Mouse (Mus musculus) embryonic facial prominence, embryonic 15.5 days (tissue): ENCODE results near the gene Gstp2. TPM values are rescaled to one million over a fixed set of nuclear protein-coding genes. Genes with fewer than 3 reads are reported as not detected.
"Not testable (repeated sequence)": the region's sequence is repeated elsewhere in the genome, so short reads cannot be mapped to it uniquely, and the experiment has no call there.

Experiments
- ATAC-seq: fragments of 200-750 bp; cut with Nextera tagmentation; 2 replicates; pipeline ENCODE4 v1.8.0; 2017; ENCODE audit warnings: low read depth, moderate TSS enrichment; ENCODE audit not compliant: insufficient number of reproducible peaks, low FRiP score, low TSS enrichment
- H3K27ac ChIP-seq: fragments of 300-500 bp; sonication (generic); replicated peaks from 2 replicates; pipeline ENCODE4 v1.5.1; 2015; ENCODE audit warnings: mild to moderate bottlenecking, inconsistent platforms
- H3K27me3 ChIP-seq: fragments of 300-500 bp; sonication (generic); 2 replicates; pipeline ENCODE4 v1.6.1; 2015; ENCODE audit warnings: inconsistent platforms
- H3K36me3 ChIP-seq: fragments of 300-500 bp; sonication (generic); 2 replicates; pipeline ENCODE4 v1.6.1; 2015; ENCODE audit warnings: mild to moderate bottlenecking, inconsistent platforms
- H3K4me1 ChIP-seq: fragments of 300-500 bp; sonication (generic); 2 replicates; pipeline ENCODE4 v1.6.1; 2015; ENCODE audit warnings: inconsistent platforms
- H3K4me2 ChIP-seq: fragments of 300-500 bp; sonication (generic); replicated peaks from 2 replicates; pipeline ENCODE4 v1.6.1; 2015; ENCODE audit warnings: mild to moderate bottlenecking, inconsistent platforms
- H3K4me3 ChIP-seq: fragments of 300-500 bp; sonication (generic); replicated peaks from 2 replicates; pipeline ENCODE4 v1.5.1; 2015; ENCODE audit warnings: mild to moderate bottlenecking, inconsistent platforms
- H3K9ac ChIP-seq: fragments of 300-500 bp; sonication (generic); 2 replicates; pipeline ENCODE4 v1.6.1; 2015; ENCODE audit warnings: inconsistent platforms
- H3K9me3 ChIP-seq: fragments of 300-500 bp; sonication (generic); replicated peaks from 2 replicates; pipeline ENCODE4 v1.6.1; 2016; ENCODE audit warnings: inconsistent platforms
- WGBS: fragments of 180-500 bp; shearing (Covaris S2); methylation state at CpG from one replicate; pipeline ENCODE4 v1.1.7; 2015; 5-methylcytosine and 5-hydroxymethylcytosine counted together
- polyA plus RNA-seq: library from polyadenylated mRNA; unstranded; fragments of >200 nt; fragmentation: Nextera tagmentation; extraction: Ambion mirVana; gene quantifications from 2 replicates; pipeline ENCODE4 v1.2.1, GENCODE M21; 2015

Gstp2 gene
- polyA plus RNA-seq, 1 experiment from 2014 or later, result 3.7 TPM

DNA sequence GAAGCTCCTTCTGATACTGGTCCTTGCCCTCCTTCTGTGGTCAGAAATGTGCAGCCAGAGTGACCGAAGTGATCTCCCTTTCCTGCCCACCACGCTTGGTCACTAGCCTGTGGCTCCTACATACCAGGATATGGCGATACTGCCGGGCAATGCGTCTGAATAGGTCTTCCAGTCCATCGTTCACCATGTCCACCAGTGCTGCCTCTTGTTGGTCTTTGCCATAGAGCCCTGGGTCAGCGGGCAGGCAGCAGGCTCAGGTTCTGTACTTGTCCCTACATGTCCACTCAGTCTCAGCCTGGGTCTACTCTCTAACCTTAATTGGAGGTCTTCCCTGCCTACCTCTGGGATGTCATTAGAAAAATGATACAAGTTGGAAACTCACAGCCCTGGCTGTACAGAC, 12.1 kb upstream of the Gstp2 start:
- H3K4me2 ChIP-seq, result no peak overlapping the region
- no peak overlapping the region for H3K4me3 ChIP-seq
- no peaks in the 10 kb centered on the region for H3K36me3 ChIP-seq
- H3K27me3 ChIP-seq, result no peaks in the 10 kb centered on the region
- H3K27ac ChIP-seq, result no peak overlapping the region
- ATAC-seq, result no peak
- H3K4me1 ChIP-seq, result peaks cover 16% of the 10 kb centered on the region
- 88% methylated on average over 7 of the region's 7 CpGs for WGBS
- H3K9me3 ChIP-seq, result no peaks in the 10 kb centered on the region
- no peak overlapping the region for H3K9ac ChIP-seq

DNA sequence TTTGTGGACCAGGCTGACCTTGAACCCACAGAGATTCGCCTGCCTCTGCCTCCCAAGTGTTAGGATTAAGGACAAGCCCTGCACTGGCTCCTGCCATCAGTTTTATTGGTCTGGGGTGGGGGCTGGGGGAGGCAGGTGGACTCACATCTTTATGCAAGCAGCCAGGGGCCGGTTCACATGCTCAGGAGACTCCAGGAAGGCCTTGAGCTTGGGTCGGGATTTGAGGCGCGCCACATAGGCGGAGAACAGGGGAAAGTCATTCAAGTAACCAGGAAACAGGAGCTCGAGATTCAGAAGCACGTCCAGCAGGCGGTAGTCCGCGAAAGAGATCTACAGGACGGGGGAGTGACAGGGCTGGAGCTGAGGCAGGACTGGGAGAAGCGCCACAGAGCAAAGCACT, 11.6 kb upstream of the Gstp2 start:
- H3K9ac ChIP-seq, result no peak overlapping the region
- no peaks in the 10 kb centered on the region for H3K9me3 ChIP-seq
- no peak overlapping the region for H3K4me3 ChIP-seq
- no peak overlapping the region for H3K4me2 ChIP-seq
- no peaks in the 10 kb centered on the region for H3K27me3 ChIP-seq
- H3K4me1 ChIP-seq, result peaks cover 16% of the 10 kb centered on the region
- 84% methylated on average over 13 of the region's 13 CpGs for WGBS
- no peaks in the 10 kb centered on the region for H3K36me3 ChIP-seq
- ATAC-seq, result no peak
- H3K27ac ChIP-seq, result no peak overlapping the region

DNA sequence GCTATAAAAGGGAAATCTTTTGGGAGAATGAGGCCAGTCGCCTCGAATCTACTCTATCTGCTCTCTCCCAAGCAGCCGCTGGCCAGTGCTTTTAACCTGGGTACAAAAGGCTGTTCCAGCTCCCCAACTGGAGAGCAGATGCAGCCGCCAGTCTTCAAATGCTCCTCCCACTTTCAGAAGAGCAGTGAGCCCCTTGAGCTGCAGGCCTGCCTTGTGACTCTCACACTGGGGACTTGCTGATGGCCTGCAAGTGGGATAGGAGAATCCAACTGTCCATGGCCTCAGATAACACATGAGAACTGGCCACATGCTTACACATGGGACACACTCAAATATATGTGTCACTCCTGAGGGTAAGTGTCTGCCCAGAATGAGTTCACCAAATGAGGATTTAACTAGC, 10.9 kb upstream of the Gstp2 start:
- no peak for ATAC-seq
- 42% methylated on average over 4 of the region's 4 CpGs for WGBS
- Histone ChIP-seq H3K4me3 (no peak overlapping the region), H3K9ac (no peak overlapping the region), H3K27ac (no peak overlapping the region), H3K4me1 (peaks cover 16% of the 10 kb centered on the region), H3K9me3 (no peaks in the 10 kb centered on the region), H3K36me3 (no peaks in the 10 kb centered on the region), H3K4me2 (no peak overlapping the region), H3K27me3 (no peaks in the 10 kb centered on the region)

DNA sequence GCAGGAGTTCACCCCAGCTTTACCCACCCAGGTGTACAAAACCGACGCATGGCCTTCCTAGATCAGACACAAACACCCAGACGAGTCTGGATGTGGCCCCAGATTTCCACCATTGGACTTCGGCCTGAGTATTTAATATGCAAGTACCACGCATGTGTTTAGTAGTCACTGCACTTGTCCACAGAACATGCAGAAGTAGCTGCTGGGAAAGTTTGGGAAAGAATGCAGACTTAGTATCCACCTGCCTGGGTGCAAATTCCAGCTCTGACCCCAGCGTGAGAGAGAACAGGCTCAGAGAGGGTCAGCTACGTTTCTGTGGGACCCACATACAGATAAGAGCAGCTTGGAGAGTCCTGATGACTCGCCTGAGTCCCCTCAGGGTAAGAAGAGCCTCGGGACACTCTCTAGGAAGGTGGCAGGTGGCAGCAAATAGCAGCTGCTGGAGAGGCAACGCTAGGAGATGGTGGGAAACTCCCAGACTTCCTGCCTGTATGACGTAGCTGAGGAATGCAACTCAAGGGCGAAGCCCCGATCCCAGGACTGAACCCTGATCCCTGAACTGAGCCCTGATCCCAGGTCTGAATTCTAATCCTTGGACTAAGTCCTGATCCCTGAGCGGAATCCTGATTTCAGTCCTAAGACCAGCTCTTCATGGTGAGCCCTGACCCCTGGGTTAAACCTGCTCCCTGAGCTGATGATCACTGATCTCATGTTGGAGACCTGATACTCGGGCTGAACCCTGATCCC, 10.3 kb upstream of the Gstp2 start:
- H3K4me3 ChIP-seq, result no peak overlapping the region
- no peak overlapping the region for H3K4me2 ChIP-seq
- no peak overlapping the region for H3K9ac ChIP-seq
- H3K9me3 ChIP-seq, result no peaks in the 10 kb centered on the region
- ATAC-seq, result no peak
- H3K27me3 ChIP-seq, result no peaks in the 10 kb centered on the region
- H3K4me1 ChIP-seq, result peaks cover 16% of the 10 kb centered on the region
- WGBS, result 44% methylated on average over 15 of the region's 15 CpGs
- H3K36me3 ChIP-seq, result no peaks in the 10 kb centered on the region
- no peak overlapping the region for H3K27ac ChIP-seq

DNA sequence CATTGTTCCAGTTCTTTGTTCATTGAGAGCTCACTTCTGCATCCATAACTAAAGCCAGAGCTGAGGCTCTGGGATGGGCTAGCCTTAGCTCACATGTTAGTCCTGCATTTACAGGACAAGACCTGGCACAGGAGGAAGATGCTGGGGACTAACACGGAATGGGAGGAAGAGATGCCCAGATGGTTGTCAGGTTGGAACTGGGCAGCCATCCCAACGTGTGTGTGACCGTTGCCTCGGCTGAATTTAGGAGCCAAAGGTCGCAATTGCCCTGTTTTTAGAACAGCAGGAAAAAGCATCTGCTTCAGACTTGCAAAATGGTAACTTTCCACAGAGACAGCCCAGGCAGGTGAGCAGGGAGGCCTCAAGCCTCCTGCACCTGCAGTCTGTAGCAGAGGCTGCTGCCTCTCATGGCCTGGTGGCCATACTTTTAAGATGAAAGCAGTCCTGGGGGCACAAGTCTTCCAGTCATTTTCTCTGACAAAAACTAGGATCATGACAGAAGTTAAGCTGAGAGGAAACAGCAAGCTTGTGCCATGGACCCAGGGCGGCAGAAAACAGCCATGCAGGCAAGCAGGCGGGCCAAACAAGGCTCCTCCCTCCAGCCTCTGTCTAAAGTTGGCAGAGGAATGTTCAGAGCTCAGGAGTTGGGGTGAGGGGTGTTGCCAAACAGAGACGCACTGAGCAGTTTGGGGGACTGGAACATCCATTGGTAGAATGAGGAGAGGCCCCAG, 9.6 kb upstream of the Gstp2 start:
- Histone ChIP-seq H3K9ac (no peak overlapping the region), H3K36me3 (no peaks in the 10 kb centered on the region), H3K4me1 (peaks cover 16% of the 10 kb centered on the region), H3K27ac (no peak overlapping the region), H3K9me3 (no peaks in the 10 kb centered on the region), H3K4me2 (no peak overlapping the region), H3K27me3 (no peaks in the 10 kb centered on the region), H3K4me3 (no peak overlapping the region)
- WGBS, result 55% methylated on average over 8 of the region's 8 CpGs
- no peak for ATAC-seq

DNA sequence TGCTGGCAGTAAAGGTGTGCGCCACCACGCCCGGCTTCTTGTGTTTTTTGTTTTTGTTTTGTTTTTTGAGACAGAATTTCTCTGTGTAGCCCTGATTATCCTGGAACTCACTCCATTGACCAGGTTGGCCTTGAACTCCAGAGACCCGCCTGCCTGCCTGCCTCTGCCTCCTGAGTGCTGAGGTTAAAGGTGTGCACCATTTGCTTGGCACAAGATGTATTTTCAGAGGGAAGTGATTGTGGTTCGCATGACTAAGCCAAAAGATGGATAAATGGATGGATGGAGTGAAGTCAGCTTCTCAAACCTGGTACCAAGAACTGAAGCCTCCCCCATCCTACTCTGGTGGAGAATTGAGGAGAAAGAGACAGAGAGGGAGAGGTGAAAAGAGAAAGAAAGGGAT, 8.8 kb upstream of the Gstp2 start:
- Histone ChIP-seq H3K9me3 (no peaks in the 10 kb centered on the region), H3K4me1 (peaks cover 16% of the 10 kb centered on the region), H3K4me2 (no peak overlapping the region), H3K27ac (no peak overlapping the region), H3K36me3 (no peaks in the 10 kb centered on the region), H3K4me3 (no peak overlapping the region), H3K27me3 (no peaks in the 10 kb centered on the region), H3K9ac (no peak overlapping the region)
- 84% methylated on average over 5 of the region's 5 CpGs for WGBS
- ATAC-seq, result no peak

DNA sequence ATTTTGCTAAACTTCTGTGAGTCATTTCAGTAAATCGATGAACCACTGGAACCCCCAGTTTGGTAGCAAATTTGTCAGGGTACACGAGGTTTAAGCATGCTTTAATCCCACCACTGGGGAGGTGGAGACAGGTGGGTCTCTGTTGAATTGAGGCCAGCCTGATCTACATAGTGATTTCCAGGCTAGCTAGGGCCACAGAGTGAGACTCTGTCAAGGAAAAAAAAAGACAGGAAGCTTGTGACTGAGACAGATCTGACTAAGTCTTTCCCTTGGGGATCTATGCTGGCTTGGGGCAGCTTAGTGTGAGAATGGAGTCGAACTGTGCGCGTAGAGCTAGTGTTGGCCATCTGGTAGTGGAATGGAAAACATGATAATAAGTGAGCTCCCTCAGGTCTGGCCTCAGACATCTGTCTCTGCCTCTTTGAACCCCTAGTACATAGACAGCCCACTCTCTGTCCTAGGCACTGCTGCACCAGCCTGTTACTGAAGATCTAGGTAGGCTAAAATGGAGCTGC, 6.8 kb upstream of the Gstp2 start:
- Histone ChIP-seq H3K27me3 (no peaks in the 10 kb centered on the region), H3K4me2 (no peak overlapping the region), H3K9ac (no peak overlapping the region), H3K4me1 (peaks cover 16% of the 10 kb centered on the region), H3K4me3 (no peak overlapping the region), H3K9me3 (no peaks in the 10 kb centered on the region), H3K27ac (no peak overlapping the region), H3K36me3 (no peaks in the 10 kb centered on the region)
- no peak for ATAC-seq
- 65% methylated on average over 5 of the region's 5 CpGs for WGBS

DNA sequence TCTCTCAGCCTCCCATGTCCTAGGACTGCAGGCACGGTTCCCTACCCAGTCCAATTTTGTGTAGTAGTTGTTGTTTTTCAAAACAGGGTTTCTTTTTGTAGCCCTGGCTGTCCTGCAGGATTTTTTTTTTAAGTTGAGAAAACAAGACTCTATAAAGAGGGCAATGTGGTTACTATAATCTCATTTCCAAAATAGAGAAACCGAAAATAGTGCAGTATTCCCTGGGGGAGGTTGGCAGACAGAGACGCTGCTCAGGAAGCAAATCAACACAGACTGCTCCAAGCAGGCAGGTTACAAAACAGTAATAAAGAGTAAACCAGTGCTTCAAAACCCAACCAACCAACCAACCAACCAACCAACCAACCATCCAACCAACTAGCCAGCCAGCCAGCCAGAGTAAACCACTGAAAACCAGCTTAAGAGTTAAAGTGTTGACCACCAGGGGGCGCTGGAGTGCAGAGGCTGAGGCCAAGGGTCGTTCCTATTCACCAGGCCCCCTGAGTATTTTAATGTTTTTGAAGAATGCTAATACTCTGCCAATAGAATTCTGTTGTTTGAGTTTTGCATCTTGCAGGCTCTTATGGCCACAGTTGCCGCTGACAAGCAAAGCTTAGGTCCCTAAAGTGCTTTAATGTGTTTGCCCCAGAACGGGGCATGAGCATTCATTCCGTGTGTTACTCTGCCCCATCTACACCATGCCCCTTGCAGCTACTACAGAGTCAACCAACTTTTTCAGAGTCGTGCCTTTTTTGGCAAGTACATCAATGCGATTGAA, 6.1 kb upstream of the Gstp2 start:
- Histone ChIP-seq H3K4me2 (no peak overlapping the region), H3K9ac (no peak overlapping the region), H3K4me3 (no peak overlapping the region), H3K27me3 (no peaks in the 10 kb centered on the region), H3K27ac (no peak overlapping the region), H3K4me1 (peaks cover 16% of the 10 kb centered on the region), H3K9me3 (no peaks in the 10 kb centered on the region), H3K36me3 (no peaks in the 10 kb centered on the region)
- ATAC-seq, result no peak
- 44% methylated on average over 10 of the region's 10 CpGs for WGBS

DNA sequence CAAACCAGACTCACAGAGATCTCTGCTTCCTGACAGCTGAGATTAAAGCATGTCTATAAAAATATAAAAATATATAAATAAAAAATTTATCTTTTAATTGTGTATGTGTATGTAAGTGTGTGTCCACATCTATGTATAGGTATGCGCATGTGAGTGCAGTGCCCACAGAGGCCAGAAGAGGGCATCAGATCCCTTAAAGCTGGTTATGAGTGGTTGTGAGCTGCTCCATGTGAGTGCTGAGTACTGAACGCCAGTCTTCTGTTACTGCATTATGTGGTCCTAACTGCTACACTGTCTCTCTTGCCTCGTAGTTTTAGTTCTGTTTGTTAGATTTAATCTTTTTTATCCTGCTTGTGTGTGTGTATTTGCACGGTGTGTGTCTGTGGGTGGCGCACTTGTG, 5.2 kb upstream of the Gstp2 start:
- Histone ChIP-seq H3K27me3 (no peaks in the 10 kb centered on the region), H3K4me1 (peaks cover 16% of the 10 kb centered on the region), H3K9ac (no peak overlapping the region), H3K9me3 (no peaks in the 10 kb centered on the region), H3K27ac (no peak overlapping the region), H3K36me3 (no peaks in the 10 kb centered on the region), H3K4me3 (no peak overlapping the region), H3K4me2 (no peak overlapping the region)
- no peak for ATAC-seq
- WGBS, result 89% methylated on average over 5 of the region's 5 CpGs

DNA sequence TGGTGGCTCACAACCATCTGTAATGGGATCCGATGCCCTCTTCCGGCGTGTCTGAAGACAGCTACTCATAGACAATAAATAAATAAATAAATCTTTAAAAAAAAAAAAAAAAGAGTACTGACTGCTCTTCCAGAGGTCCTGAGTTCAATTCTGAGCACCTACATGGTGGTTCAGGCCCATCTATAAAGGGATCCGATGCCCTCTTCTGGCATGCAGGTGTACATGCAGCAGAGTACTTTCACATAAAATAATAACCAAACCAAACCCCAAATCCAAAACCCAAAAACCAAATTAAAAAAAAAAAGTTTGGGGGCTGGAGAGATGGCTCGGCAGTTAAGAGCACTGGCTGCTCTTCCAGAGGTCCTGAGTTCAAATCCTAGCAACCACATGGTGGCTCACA, 3.2 kb upstream of the Gstp2 start:
- not testable (repeated sequence) for ATAC-seq, H3K4me3 ChIP-seq
- WGBS, result 77% methylated on average over 5 of the region's 5 CpGs

DNA sequence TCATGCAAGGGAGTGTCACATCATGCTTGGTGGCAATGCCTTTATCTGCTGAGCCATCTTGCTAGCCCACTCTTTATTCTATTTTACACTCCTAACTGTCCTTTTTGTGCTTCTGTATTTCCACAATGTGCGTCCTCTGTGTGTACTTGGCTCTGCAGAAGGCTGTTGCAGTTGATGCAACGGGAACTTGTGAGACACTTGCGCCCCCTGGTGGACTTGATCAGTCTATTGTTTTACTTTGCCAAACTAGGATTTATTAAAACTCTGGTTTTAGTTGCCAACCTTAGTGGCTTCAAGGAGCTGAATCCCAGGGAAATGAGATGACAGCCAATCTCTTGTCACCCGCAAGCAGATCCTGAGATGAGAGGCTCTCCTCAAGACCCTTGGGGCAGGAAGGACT, 2.0 kb upstream of the Gstp2 start:
- Histone ChIP-seq H3K27ac (no peak overlapping the region), H3K27me3 (no peaks in the 10 kb centered on the region), H3K9ac (no peak overlapping the region), H3K4me2 (no peak overlapping the region), H3K4me3 (no peak overlapping the region), H3K9me3 (no peaks in the 10 kb centered on the region), H3K36me3 (no peaks in the 10 kb centered on the region), H3K4me1 (peaks cover 11% of the 10 kb centered on the region)
- WGBS, result 17% methylated on average over 4 of the region's 4 CpGs
- no peak for ATAC-seq

More for the DNA sequence above, 3.2 kb upstream of the Gstp2 start:
- not testable (repeated sequence) for H3K9ac ChIP-seq, H3K4me2 ChIP-seq, H3K36me3 ChIP-seq, H3K27me3 ChIP-seq, H3K27ac ChIP-seq, H3K9me3 ChIP-seq
- H3K4me1 ChIP-seq, result peaks cover 11% of the 10 kb centered on the region
